Mouse (Mus musculus) B cell, adult 67 days (primary cell): ENCODE data around the gene Gm17078. TPM values are rescaled to one million over a fixed set of nuclear protein-coding genes. Genes with fewer than 3 reads are reported as not detected.

ENCODE experiments used
- total RNA-seq, 2 experiments: library from RNA; stranded (reverse); gene quantifications; 4 replicates each; pipeline ENCODE4 v1.2.4; 2023

Gene Gm17078
- total RNA-seq: not detected

GRCm38 (mm10) chr14:51611210-51611609, at the start of gene Gm17078:
Gene Gm17078, minus strand, starts transcription at chr14:51611310.

DNA sequence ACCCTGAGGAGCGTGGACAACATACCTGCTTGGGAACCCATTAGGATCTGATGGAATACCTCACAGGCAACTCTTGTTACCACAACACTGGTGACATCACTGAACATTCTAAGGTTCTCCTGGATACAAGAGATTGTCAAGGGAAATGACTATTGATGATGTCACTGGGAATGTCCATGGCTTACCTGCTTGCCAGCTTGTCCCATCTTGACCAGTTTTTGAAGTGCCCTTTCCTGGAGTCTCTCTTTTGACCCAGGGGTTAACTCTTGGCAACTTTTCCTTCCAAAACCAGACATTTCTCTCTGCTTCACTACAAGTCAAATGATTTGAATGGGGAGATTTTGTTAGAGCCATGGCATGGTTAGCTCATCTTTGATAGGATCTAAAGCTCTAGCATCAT, 24.5 kb upstream of the Gm17078 start, which contains the start of gene Gm4181:
Gm4181 (minus strand) TSS at position 101 of the 400 bp plus-strand sequence.

GRCm38 (mm10) chr14:51592039-51592438, 19.1 kb downstream of the Gm17078 start, which contains the start of gene Gm17174:
Gene Gm17174, minus strand, starts transcription at chr14:51592139.

DNA sequence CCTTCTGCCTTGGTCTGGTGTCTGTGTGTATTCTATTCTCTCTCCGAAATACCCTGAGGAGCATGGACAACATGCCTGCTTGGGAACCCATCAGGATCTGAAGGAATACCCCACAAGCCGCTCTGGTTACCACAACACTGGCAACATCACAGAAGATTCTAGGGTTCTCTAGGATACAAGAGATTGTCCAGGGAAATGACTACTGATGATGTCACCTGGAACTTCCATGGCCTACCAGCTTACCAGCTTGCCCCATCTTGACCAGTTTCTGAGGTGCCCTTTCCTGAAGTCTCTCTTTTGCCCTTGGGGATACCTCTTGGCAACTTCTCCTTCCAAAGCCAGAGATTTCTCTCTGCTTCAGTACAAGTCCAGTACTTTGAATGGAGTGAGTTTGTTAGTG, 37.1 kb downstream of the Gm17078 start, which contains the start of gene Gm17175:
Gm17175 (minus strand) TSS at position 101 of the 400 bp plus-strand sequence.

Other genes with a start within 250 kb of the Gm17078 start
- gene Gm7247, start 249.6 kb downstream of the Gm17078 start, total RNA-seq: not detected
- gene Vmn2r88, start 200.5 kb downstream of the Gm17078 start, total RNA-seq: not detected
- not detected for gene Vmn2r89, start 159.5 kb downstream of the Gm17078 start, total RNA-seq
- not detected for gene Gm5622, start 58.5 kb downstream of the Gm17078 start, total RNA-seq
- not detected for gene Gm17175, start 37.2 kb downstream of the Gm17078 start, total RNA-seq
- gene Gm17174, start 19.2 kb downstream of the Gm17078 start, total RNA-seq: not detected
- gene Gm4181, start 24.4 kb upstream of the Gm17078 start, total RNA-seq: not detected
- gene Gm17079, start 84.2 kb upstream of the Gm17078 start, total RNA-seq: not detected
- gene Gm5800, start 105.9 kb upstream of the Gm17078 start, total RNA-seq: not detected
- gene Ang4, start 162.3 kb upstream of the Gm17078 start, total RNA-seq: not detected
- not detected for gene AY358078, start 188.7 kb upstream of the Gm17078 start, total RNA-seq
- not detected for gene Ear6, start 242.4 kb upstream of the Gm17078 start, total RNA-seq